Mouse (Mus musculus) heart, postnatal 0 days (tissue): ENCODE measurements around the gene Oas3.

Experiments
- CTCF ChIP-seq: IDR thresholded peaks from 2 replicates; pipeline ENCODE4 v1.5.1; 2016; ENCODE audit warnings: antibody characterized with exemption, control low read depth, low read depth
- EP300 ChIP-seq: IDR thresholded peaks from 2 replicates; pipeline ENCODE4 v1.6.1; 2016; ENCODE audit warnings: antibody characterized with exemption, low read depth

DNA sequence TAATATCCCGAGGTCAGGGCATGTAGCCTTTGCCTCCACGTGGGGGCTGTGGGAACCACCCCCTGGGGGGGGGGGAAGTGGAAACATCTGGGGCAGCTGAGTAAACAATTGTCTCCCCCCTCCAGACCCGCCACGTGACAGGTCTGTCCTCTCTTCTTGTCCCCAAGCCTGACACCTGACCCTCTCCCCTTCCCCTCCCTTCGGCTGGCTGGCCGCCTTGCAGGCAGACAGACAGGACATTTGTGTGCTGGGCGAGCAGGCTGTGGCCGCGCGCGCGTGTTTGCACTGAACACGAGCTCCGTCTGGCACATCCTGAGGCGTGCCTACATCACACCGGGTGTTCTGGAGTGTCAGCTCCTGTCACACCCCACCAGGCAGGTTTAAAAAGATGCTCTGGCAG, 70.9 kb downstream of the Oas3 start:
- TF ChIP-seq CTCF (no peak), EP300 (no peak)
